Mouse (Mus musculus): ENCODE data around the gene Gfra1. TPM values are rescaled to one million over a fixed set of nuclear protein-coding genes. Genes with fewer than 3 reads are reported as not detected.

The Gfra1 gene
- total and polyA plus RNA-seq, 3 experiments = not detected

DNA sequence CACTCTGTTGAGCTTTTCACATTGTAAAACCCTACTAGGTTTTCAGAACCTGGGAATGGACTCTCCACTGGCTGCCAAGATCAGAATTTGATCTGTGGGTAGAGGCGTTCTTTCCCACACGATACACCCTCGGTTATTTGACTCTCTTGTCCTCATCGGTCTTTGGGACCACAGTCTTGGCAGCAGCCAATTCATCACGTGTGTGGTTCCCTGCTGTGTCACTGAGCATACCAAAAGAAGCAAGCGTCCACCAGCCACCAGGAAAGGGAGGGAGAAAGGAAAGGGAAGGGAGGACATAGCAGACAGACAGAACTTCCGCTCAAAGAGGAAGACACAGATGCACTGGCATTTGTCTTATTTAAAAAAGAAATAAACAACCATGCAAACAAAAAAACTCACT lies 189.1 kb downstream of the Gfra1 start:
- DNase-seq (ENCODE audit: extremely low read depth) = no peak
- Histone ChIP-seq H3K4me3 (replicated peaks in 1 of 3; ENCODE audit: low read depth in 2 of 3, low read length in 2 of 3, poor library complexity in 1 of 3) (no peak overlapping the region), H3K9ac (ENCODE audit: insufficient read depth, low read depth) (no peak overlapping the region), H3K27ac (ENCODE audit: insufficient read depth, low read depth) (no peak overlapping the region), H3K4me2 (ENCODE audit: insufficient read depth, low read depth, poor library complexity, severe bottlenecking) (no peak overlapping the region), H3K79me2 (replicated peaks; ENCODE audit: control insufficient read depth, extremely low read depth, insufficient read depth, poor library complexity, severe bottlenecking) (no peaks in the 10 kb centered on the region), H3K27me3 (replicated peaks) (no peaks in the 10 kb centered on the region), H3K36me3 (replicated peaks in 1 of 2; ENCODE audit: control insufficient read depth in 1 of 2, insufficient read depth in 1 of 2, low read length in 1 of 2) (no peaks in the 10 kb centered on the region), H3K9me3 (replicated peaks; ENCODE audit: low read length) (no peaks in the 10 kb centered on the region), H3K4me1 (ENCODE audit: control insufficient read depth in 1 of 2, insufficient read depth in 2 of 2) (no peaks in the 10 kb centered on the region)
- no peak for TF ChIP-seq POLR2A (IDR thresholded peaks at IDR 0.05; ENCODE audit: low read depth, low read length)
- no peak for TF ChIP-seq MAZ (IDR thresholded peaks at IDR 0.05; ENCODE audit: low read depth, low read length)
- no peak for TF ChIP-seq GABPA (IDR thresholded peaks at IDR 0.05; ENCODE audit: insufficient replicate concordance, low read depth, low read length)
- TF ChIP-seq MEF2A (IDR thresholded peaks at IDR 0.05; ENCODE audit: borderline replicate concordance, low read depth, low read length) = no peak
- TF ChIP-seq MXI1 (IDR thresholded peaks at IDR 0.05; ENCODE audit: low read depth, low read length) = no peak
- TF ChIP-seq RAD21 (IDR thresholded peaks at IDR 0.05; ENCODE audit: low read depth, low read length) = no peak
- no peak for TF ChIP-seq ELF1 (IDR thresholded peaks at IDR 0.05; ENCODE audit: low read depth, low read length)
- no peak for TF ChIP-seq ZNF384 (IDR thresholded peaks at IDR 0.05; ENCODE audit: low read depth, low read length)
- no peak for TF ChIP-seq NELFE (IDR thresholded peaks at IDR 0.05; ENCODE audit: low read depth, low read length)
- no peak for TF ChIP-seq USF2 (conservative IDR thresholded peaks at IDR 0.05; ENCODE audit: low read depth, low read length)
- TF ChIP-seq UBTF (IDR thresholded peaks at IDR 0.05; ENCODE audit: low read depth, low read length) = no peak
- TF ChIP-seq USF1 (IDR thresholded peaks at IDR 0.05; ENCODE audit: low read depth, low read length) = no peak
- no peak for TF ChIP-seq BHLHE40 (IDR thresholded peaks at IDR 0.05; ENCODE audit: low read depth, low read length)
- TF ChIP-seq ZC3H11A (IDR thresholded peaks at IDR 0.05; ENCODE audit: low read depth, low read length) = no peak
- no peak for TF ChIP-seq CHD1 (IDR thresholded peaks at IDR 0.05; ENCODE audit: low read depth, low read length)
- no peak for TF ChIP-seq MAFK (IDR thresholded peaks at IDR 0.05; ENCODE audit: insufficient replicate concordance, low read length)
- no peak for TF ChIP-seq CTCF (conservative IDR thresholded peaks at IDR 0.05 in 1 of 2, IDR thresholded peaks at IDR 0.05 in 1 of 2; ENCODE audit: low read depth in 2 of 2, low read length in 2 of 2)
- TF ChIP-seq CHD2 (IDR thresholded peaks at IDR 0.05; ENCODE audit: low read length) = no peak
- no peak for TF ChIP-seq IRF4 (IDR thresholded peaks at IDR 0.05; ENCODE audit: low read depth, low read length)
- no peak for TF ChIP-seq MAX (IDR thresholded peaks at IDR 0.05; ENCODE audit: low read length)
- dilution Hi-C loops (cut with MboI; ENCODE audit: extremely low pct_ligation_motif_present, extremely low pct_unique_long_range_greater_than_20kb, low sequenced_read_pairs) (no loop called here), in situ Hi-C loops (cut with MboI; ENCODE audit: low pct_ligation_motif_present, low pct_unique_long_range_greater_than_20kb, low sequenced_read_pairs) (no loop called here)

GRCm38 (mm10) chr19:58260934-58261333 lies 194.8 kb downstream of the Gfra1 start:
- Histone ChIP-seq H3K9ac (ENCODE audit: insufficient read depth, low read depth) (no peak overlapping the region), H3K27me3 (replicated peaks) (no peaks in the 10 kb centered on the region), H3K36me3 (replicated peaks in 1 of 2; ENCODE audit: control insufficient read depth in 1 of 2, insufficient read depth in 1 of 2, low read length in 1 of 2) (no peaks in the 10 kb centered on the region), H3K79me2 (replicated peaks; ENCODE audit: control insufficient read depth, extremely low read depth, insufficient read depth, poor library complexity, severe bottlenecking) (no peaks in the 10 kb centered on the region), H3K4me2 (ENCODE audit: insufficient read depth, low read depth, poor library complexity, severe bottlenecking) (no peak overlapping the region), H3K4me3 (replicated peaks in 1 of 3; ENCODE audit: low read depth in 2 of 3, low read length in 2 of 3, poor library complexity in 1 of 3) (no peak overlapping the region), H3K4me1 (ENCODE audit: control insufficient read depth in 1 of 2, insufficient read depth in 2 of 2) (no peaks in the 10 kb centered on the region), H3K27ac (ENCODE audit: insufficient read depth, low read depth) (no peak overlapping the region), H3K9me3 (replicated peaks; ENCODE audit: low read length) (no peaks in the 10 kb centered on the region)
- in situ Hi-C loops (cut with MboI; ENCODE audit: low pct_ligation_motif_present, low pct_unique_long_range_greater_than_20kb, low sequenced_read_pairs) = no loop called here
- TF ChIP-seq TBP (conservative IDR thresholded peaks at IDR 0.05; ENCODE audit: low read depth, low read length) (no peak), ELF1 (IDR thresholded peaks at IDR 0.05; ENCODE audit: low read depth, low read length) (no peak), JUND (conservative IDR thresholded peaks at IDR 0.05; ENCODE audit: low read depth, low read length) (no peak), ZNF384 (IDR thresholded peaks at IDR 0.05; ENCODE audit: low read depth, low read length) (no peak), E2F4 (IDR thresholded peaks at IDR 0.05; ENCODE audit: insufficient replicate concordance, low read depth, low read length) (no peak), BHLHE40 (IDR thresholded peaks at IDR 0.05; ENCODE audit: low read depth, low read length) (no peak), CHD1 (IDR thresholded peaks at IDR 0.05; ENCODE audit: low read depth, low read length) (no peak), MYC (IDR thresholded peaks at IDR 0.05; ENCODE audit: low read depth, low read length) (no peak), ZKSCAN1 (IDR thresholded peaks at IDR 0.05; ENCODE audit: borderline replicate concordance, low read depth, low read length) (no peak), POLR2A (IDR thresholded peaks at IDR 0.05; ENCODE audit: low read depth, low read length) (no peak), SMC3 (IDR thresholded peaks at IDR 0.05; ENCODE audit: low read depth, low read length) (no peak), IRF4 (IDR thresholded peaks at IDR 0.05; ENCODE audit: low read depth, low read length) (no peak)
- no peak for DNase-seq (ENCODE audit: extremely low read depth)
- dilution Hi-C loops (cut with MboI; ENCODE audit: extremely low pct_ligation_motif_present, extremely low pct_unique_long_range_greater_than_20kb, low sequenced_read_pairs) = no loop called here
